Comparison of ENCODE assay signal across 12 mouse cellular contexts in genomic region chr2:77498379-77498778, GRCm38 (mm10).
"Had no signal": no experiment of that assay in that cellular context is flagged by ENCODE, and none has a peak within 500 bp of the region (broad histone marks: within the 10 kb centered on the region; RNA-seq: fewer than 3 reads in every experiment).

No protein-coding gene starts in this region.

- H3K4me3 ChIP-seq: limb, embryonic 13.5 days; midbrain, embryonic 10.5 days; neural tube, embryonic 12.5 days had no signal

- H3K27ac ChIP-seq: limb, embryonic 13.5 days; midbrain, embryonic 10.5 days; neural tube, embryonic 12.5 days had no signal

- H3K36me3 ChIP-seq: limb, embryonic 13.5 days; midbrain, embryonic 10.5 days; neural tube, embryonic 12.5 days had no signal

- DNase-seq: kidney, adult 8-10 months; kidney, postnatal 25 days; layer of hippocampus, adult 9-11 months; layer of hippocampus, postnatal 36 days; lung, adult 18-20 months; midbrain, embryonic 14.5 days; right cerebral cortex, postnatal 25 days; thymus, adult 18-20 months; thymus, postnatal 14 days had no signal

- H3K27me3 ChIP-seq: limb, embryonic 13.5 days; neural tube, embryonic 12.5 days had no signal

- H3K4me2 ChIP-seq: limb, embryonic 13.5 days; neural tube, embryonic 12.5 days had no signal

- H3K9ac ChIP-seq: limb, embryonic 13.5 days; neural tube, embryonic 12.5 days had no signal

- H3K9me3 ChIP-seq: neural tube, embryonic 12.5 days had no signal

- H3K4me1 ChIP-seq: midbrain, embryonic 10.5 days; neural tube, embryonic 12.5 days had no signal
